Mouse (Mus musculus) myocyte (in vitro differentiated cells): ENCODE measurements around the gene Gm20388. TPM values are rescaled to one million over a fixed set of nuclear protein-coding genes. Genes with fewer than 3 reads are reported as not detected.

Experiments
- H3K27me3 ChIP-seq: one replicate; pipeline ENCODE4 v1.6.1; 2011; ENCODE audit not compliant: control insufficient read depth, insufficient read depth, insufficient read length
- H3K36me3 ChIP-seq: one replicate; pipeline ENCODE4 v1.6.1; 2011; ENCODE audit not compliant: control insufficient read depth, insufficient read depth
- H3K4me2 ChIP-seq: one replicate; pipeline ENCODE4 v1.6.1; 2011; ENCODE audit warnings: low read depth, control low read depth
- H3K4me3 ChIP-seq: one replicate; pipeline ENCODE4 v1.5.1; 2011; ENCODE audit warnings: mild to moderate bottlenecking, control low read depth, moderate library complexity
- H3K79me2 ChIP-seq: one replicate; pipeline ENCODE4 v1.6.1; 2011; ENCODE audit not compliant: control insufficient read depth, insufficient read depth
- H3ac ChIP-seq: one replicate; pipeline ENCODE4 v1.6.1; 2011; ENCODE audit not compliant: control insufficient read depth, insufficient read length
- CEBPB ChIP-seq: IDR thresholded peaks from 2 replicates; pipeline ENCODE4 v1.6.1; 2011; ENCODE audit warnings: mild to moderate bottlenecking, moderate library complexity; ENCODE audit not compliant: poor library complexity, insufficient read depth, severe bottlenecking
- E2F4 ChIP-seq: IDR thresholded peaks from one replicate; pipeline ENCODE4 v1.6.1; 2011; ENCODE audit warnings: mild to moderate bottlenecking, control low read depth, moderate library complexity; ENCODE audit not compliant: insufficient read depth
- MAX ChIP-seq: IDR thresholded peaks from one replicate; pipeline ENCODE4 v1.6.1; 2011; ENCODE audit warnings: low read depth, mild to moderate bottlenecking, control low read depth
- MYOD1 ChIP-seq, 3 experiments: IDR thresholded peaks; one replicate each; pipeline ENCODE4 v1.6.1; 2011; ENCODE audit warnings: control low read depth in 2 of 3, low read depth in 2 of 3, mild to moderate bottlenecking in 2 of 3, moderate library complexity in 1 of 3; ENCODE audit not compliant: insufficient read length in 2 of 3, control insufficient read depth in 1 of 3
- MYOG ChIP-seq, 3 experiments: IDR thresholded peaks; one replicate each; pipeline ENCODE4 v1.6.1; 2011; ENCODE audit warnings: control low read depth in 2 of 3, low read depth in 2 of 3, mild to moderate bottlenecking in 2 of 3; ENCODE audit not compliant: insufficient read length in 2 of 3, control insufficient read depth in 1 of 3, insufficient read depth in 1 of 3
- POLR2A ChIP-seq: IDR thresholded peaks from one replicate; pipeline ENCODE4 v1.6.1; 2011; ENCODE audit warnings: low read depth, mild to moderate bottlenecking, control low read depth, moderate library complexity; ENCODE audit not compliant: insufficient read length
- POLR2AphosphoS2 ChIP-seq: IDR thresholded peaks from one replicate; pipeline ENCODE4 v1.6.1; 2011; ENCODE audit warnings: low read depth, control low read depth; ENCODE audit not compliant: insufficient read length
- REST ChIP-seq: IDR thresholded peaks from one replicate; pipeline ENCODE4 v1.6.1; 2011; ENCODE audit warnings: mild to moderate bottlenecking, control low read depth, moderate library complexity; ENCODE audit not compliant: insufficient read depth, insufficient read length
- SRF ChIP-seq: IDR thresholded peaks from one replicate; pipeline ENCODE4 v1.6.1; 2011; ENCODE audit warnings: low read depth; ENCODE audit not compliant: control insufficient read depth, insufficient read length
- TCF12 ChIP-seq: IDR thresholded peaks from one replicate; pipeline ENCODE4 v1.6.1; 2011; ENCODE audit warnings: mild to moderate bottlenecking, control low read depth; ENCODE audit not compliant: poor library complexity, insufficient read depth, severe bottlenecking
- TCF3 ChIP-seq: IDR thresholded peaks from one replicate; pipeline ENCODE4 v1.6.1; 2011; ENCODE audit warnings: low read depth, control low read depth; ENCODE audit not compliant: insufficient read length
- USF1 ChIP-seq: IDR thresholded peaks from one replicate; pipeline ENCODE4 v1.6.1; 2011; ENCODE audit warnings: low read depth, mild to moderate bottlenecking, control low read depth, moderate library complexity
- polyA plus RNA-seq: library from polyadenylated mRNA; unstranded; fragments of >200 nt; fragmentation: generic; extraction: Trizol; gene quantifications from one replicate; pipeline ENCODE4 v1.2.1, GENCODE M21; 2012; ENCODE audit warnings: missing spikeins

Gene Gm20388
- polyA plus RNA-seq, 1 experiment = 15.3 TPM

GRCm38 (mm10) chr8:123654763-123655162 is 3744.1 kb downstream of the Gm20388 start:
- Histone ChIP-seq H3K4me2 (peak overlapping the region; percentile 84), H3K27me3 (no peaks in the 10 kb centered on the region), H3K36me3 (peaks cover 8% of the 10 kb centered on the region), H3K79me2 (peaks cover 9% of the 10 kb centered on the region), H3K4me3 (peak overlapping the region; percentile 40), H3ac (peak overlapping the region; percentile 94)
- TF ChIP-seq CEBPB = no peak

- H3K36me3 ChIP-seq = peaks cover 8% of the 10 kb centered on the region
- peak overlapping the region; percentile 40 for H3K4me3 ChIP-seq
- TF ChIP-seq E2F4 = no peak
- TF ChIP-seq POLR2AphosphoS2 = no peak
- TF ChIP-seq MYOD1 (IDR thresholded peaks at IDR 0.05; ENCODE audit: control insufficient read depth in 1 of 3, insufficient read length in 2 of 3, low read depth in 2 of 3) = no peak
- no peak for TF ChIP-seq POLR2A
- TF ChIP-seq MAX = no peak
- TF ChIP-seq REST = no peak
- no peak for TF ChIP-seq SRF
- TF ChIP-seq USF1 = no peak
- peaks cover 9% of the 10 kb centered on the region for H3K79me2 ChIP-seq
- peak overlapping the region; percentile 84 for H3K4me2 ChIP-seq
- H3K27me3 ChIP-seq = no peaks in the 10 kb centered on the region
- no peak overlapping the region for H3ac ChIP-seq
Observed at GRCm38 (mm10) chr8:123655351-123655779, 3744.7 kb downstream of the Gm20388 start.

- Histone ChIP-seq H3K36me3 (peaks cover 17% of the 10 kb centered on the region), H3ac (no peak overlapping the region), H3K79me2 (peaks cover 9% of the 10 kb centered on the region), H3K27me3 (no peaks in the 10 kb centered on the region), H3K4me2 (no peak overlapping the region), H3K4me3 (no peak overlapping the region)
- TF ChIP-seq TCF3 (no peak), E2F4 (no peak), MYOG (IDR thresholded peaks at IDR 0.05; ENCODE audit: control insufficient read depth in 1 of 3, insufficient read depth in 1 of 3, insufficient read length in 2 of 3, low read depth in 2 of 3) (no peak), REST (no peak), USF1 (no peak), POLR2A (no peak), POLR2AphosphoS2 (no peak), SRF (no peak), MYOD1 (IDR thresholded peaks at IDR 0.05; ENCODE audit: control insufficient read depth in 1 of 3, insufficient read length in 2 of 3, low read depth in 2 of 3) (no peak), TCF12 (no peak), CEBPB (no peak), MAX (no peak)
Observed at GRCm38 (mm10) chr8:123657826-123658225, 3747.2 kb downstream of the Gm20388 start.

GRCm38 (mm10) chr8:123659469-123660057 is 3748.9 kb downstream of the Gm20388 start:
- Histone ChIP-seq H3K36me3 (peaks cover 21% of the 10 kb centered on the region), H3ac (no peak overlapping the region), H3K4me3 (no peak overlapping the region), H3K79me2 (peaks cover 6% of the 10 kb centered on the region), H3K27me3 (no peaks in the 10 kb centered on the region), H3K4me2 (no peak overlapping the region)
- TF ChIP-seq SRF (no peak), USF1 (no peak), E2F4 (no peak), MAX (no peak), MYOG (IDR thresholded peaks at IDR 0.05; ENCODE audit: control insufficient read depth in 1 of 3, insufficient read depth in 1 of 3, insufficient read length in 2 of 3, low read depth in 2 of 3) (no peak), TCF3 (no peak), POLR2A (no peak), REST (no peak), CEBPB (no peak), TCF12 (no peak), POLR2AphosphoS2 (no peak), MYOD1 (IDR thresholded peaks at IDR 0.05; ENCODE audit: control insufficient read depth in 1 of 3, insufficient read length in 2 of 3, low read depth in 2 of 3) (no peak)

GRCm38 (mm10) chr8:123661515-123661914 is 3750.9 kb downstream of the Gm20388 start:
- no peak overlapping the region for H3K4me2 ChIP-seq
- peaks cover 16% of the 10 kb centered on the region for H3K36me3 ChIP-seq
- no peaks in the 10 kb centered on the region for H3K79me2 ChIP-seq
- no peaks in the 10 kb centered on the region for H3K27me3 ChIP-seq
- H3ac ChIP-seq = no peak overlapping the region
- no peak overlapping the region for H3K4me3 ChIP-seq
- TF ChIP-seq REST (no peak), MYOD1 (IDR thresholded peaks at IDR 0.05; ENCODE audit: control insufficient read depth in 1 of 3, insufficient read length in 2 of 3, low read depth in 2 of 3) (no peak), MYOG (IDR thresholded peaks at IDR 0.05; ENCODE audit: control insufficient read depth in 1 of 3, insufficient read depth in 1 of 3, insufficient read length in 2 of 3, low read depth in 2 of 3) (no peak), MAX (no peak), CEBPB (no peak), E2F4 (no peak), USF1 (no peak), SRF (no peak)
